Mouse (Mus musculus) forebrain, postnatal 0 days (tissue): ENCODE data around the gene Slc9b2. TPM values are rescaled to one million over a fixed set of nuclear protein-coding genes. Genes with fewer than 3 reads are reported as not detected.

Experiments used
- ATAC-seq: fragments of 200-750 bp; cut with Nextera tagmentation; 2 replicates; pipeline ENCODE4 v1.8.0; 2017; ENCODE audit warnings: mild to moderate bottlenecking, moderate library complexity
- DNase-seq: peaks from one replicate; pipeline ENCODE4 v3.0.0-alpha.2; 2015
- H3K27ac ChIP-seq: fragments of 300-500 bp; sonication (generic); 2 replicates; pipeline ENCODE4 v1.5.1; 2014; ENCODE audit warnings: low read depth, mild to moderate bottlenecking, antibody characterized with exemption, low read length, moderate library complexity, mixed read lengths
- H3K27me3 ChIP-seq: fragments of 300-500 bp; sonication (generic); 2 replicates; pipeline ENCODE4 v1.6.1; 2014; ENCODE audit warnings: mild to moderate bottlenecking, low read length, mixed read lengths; ENCODE audit not compliant: insufficient read depth
- H3K36me3 ChIP-seq: fragments of 300-500 bp; sonication (generic); 2 replicates; pipeline ENCODE4 v1.6.1; 2014; ENCODE audit warnings: mild to moderate bottlenecking, moderate library complexity; ENCODE audit not compliant: insufficient read depth
- H3K4me1 ChIP-seq: fragments of 300-500 bp; sonication (generic); 2 replicates; pipeline ENCODE4 v1.6.1; 2014; ENCODE audit warnings: antibody characterized with exemption; ENCODE audit not compliant: insufficient read depth
- H3K4me2 ChIP-seq: fragments of 300-500 bp; sonication (generic); 2 replicates; pipeline ENCODE4 v1.6.1; 2014; ENCODE audit warnings: low read depth, mild to moderate bottlenecking, moderate library complexity
- H3K4me3 ChIP-seq: fragments of 300-500 bp; sonication (generic); 2 replicates; pipeline ENCODE4 v1.5.1; 2014; ENCODE audit warnings: low read depth, low read length, mixed read lengths
- H3K9ac ChIP-seq: fragments of 300-500 bp; sonication (generic); 2 replicates; pipeline ENCODE4 v1.6.1; 2014; ENCODE audit warnings: mild to moderate bottlenecking
- H3K9me3 ChIP-seq: fragments of 300-500 bp; sonication (generic); 2 replicates; pipeline ENCODE4 v1.6.1; 2016; ENCODE audit warnings: low read length
- CTCF ChIP-seq: sonication (generic); IDR thresholded peaks from 2 replicates; pipeline ENCODE4 v1.5.1; 2016; ENCODE audit warnings: antibody characterized with exemption, control low read depth, low read depth
- WGBS: fragments of 180-500 bp; shearing (Covaris S2); extraction: QIAGEN DNeasy Blood & Tissue Kit; methylation state at CpG from one replicate; pipeline ENCODE4 v1.1.7; 2014; 5-methylcytosine and 5-hydroxymethylcytosine counted together
- polyA plus RNA-seq: library from polyadenylated mRNA; unstranded; fragments of >200 nt; fragmentation: Nextera tagmentation; extraction: Ambion mirVana; gene quantifications from 2 replicates; pipeline ENCODE4 v1.2.1, GENCODE M21; 2015
- total RNA-seq: library from RNA; depleted of rRNA; stranded (reverse); fragments of >200 nt; gene quantifications from 2 replicates; pipeline ENCODE4 v1.2.3, GENCODE M21; 2014

The Slc9b2 gene
- total and polyA plus RNA-seq, 2 experiments from 2014 or later = 2.3 to 2.6 TPM

- ATAC-seq = no peak
- Histone ChIP-seq H3K4me3 (no peak overlapping the region), H3K27ac (no peak overlapping the region), H3K9me3 (no peaks in the 10 kb centered on the region), H3K36me3 (no peaks in the 10 kb centered on the region), H3K4me2 (no peak overlapping the region), H3K27me3 (no peaks in the 10 kb centered on the region), H3K9ac (peak overlapping the region; percentile 36; the same call in 1 of the 2 replicates), H3K4me1 (no peaks in the 10 kb centered on the region)
- DNase-seq = no peak
- 79% methylated on average over 4 of the region's 4 CpGs for WGBS
- TF ChIP-seq CTCF = no peak
Observed at GRCm38 (mm10) chr3:135280160-135280559, 27.3 kb upstream of the Slc9b2 start.

DNA sequence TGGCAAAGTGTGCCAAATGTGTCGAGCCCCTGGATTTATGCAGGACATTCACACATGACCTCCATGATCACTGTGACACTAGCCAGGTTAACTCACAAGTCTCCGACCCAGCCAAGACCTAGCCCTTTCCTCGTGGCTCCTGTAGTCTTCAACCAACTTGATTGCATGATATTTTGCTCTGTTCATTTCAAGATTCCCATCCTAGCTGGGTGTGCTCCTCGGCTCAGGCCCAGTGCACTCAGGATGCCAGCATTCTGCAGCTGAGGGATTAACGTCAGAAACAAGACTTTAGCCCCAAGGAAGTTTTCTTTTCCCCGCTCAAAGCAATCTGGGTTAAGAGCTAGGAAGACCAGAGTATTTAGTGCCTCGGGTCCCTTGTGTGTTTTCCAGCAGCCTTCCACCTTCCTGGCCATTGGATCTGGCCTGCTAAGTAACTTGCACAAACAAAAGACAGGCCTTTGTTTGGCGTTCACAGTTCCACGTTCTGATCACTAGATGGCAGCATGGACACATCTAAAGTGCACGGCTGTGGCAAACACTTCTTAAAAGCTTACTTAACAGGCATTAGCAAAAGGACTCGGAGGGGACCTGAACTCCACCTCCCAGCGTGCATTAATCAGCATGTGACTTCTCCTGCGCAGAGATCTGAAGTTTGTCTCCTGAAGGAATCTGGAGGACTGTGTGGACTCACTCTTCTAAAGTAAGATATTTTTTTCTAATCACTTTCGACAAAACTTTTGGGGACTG, 26.7 kb upstream of the Slc9b2 start, which contains the start of gene Bdh2:
Bdh2 (plus strand) TSS at position 553 of the 747 bp plus-strand sequence.
- Histone ChIP-seq H3K9ac (peak within 1 kb of the TSS; percentile 36), H3K27me3 (no peaks in the 10 kb centered on the region), H3K27ac (no peak within 1 kb of the TSS)

DNA sequence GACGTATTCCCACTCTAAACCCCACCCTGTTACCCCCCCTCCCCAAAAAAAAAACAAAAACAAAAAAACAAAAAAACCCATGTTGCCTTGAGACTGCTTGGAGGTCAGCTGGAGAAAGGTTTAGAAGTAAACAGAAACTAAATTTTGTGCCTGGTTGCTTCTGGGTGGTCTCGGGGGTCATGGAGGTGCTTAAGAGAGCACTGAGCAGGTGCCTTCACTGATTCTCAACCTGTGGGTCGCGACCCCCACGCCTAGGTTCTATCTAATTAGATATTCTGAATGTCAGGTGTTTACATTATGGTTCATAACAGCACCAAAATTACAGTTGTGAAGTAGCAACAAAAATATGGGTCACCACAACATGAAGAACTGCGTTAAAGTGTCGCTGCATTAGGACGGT, 25.8 kb upstream of the Slc9b2 start:
- TF ChIP-seq CTCF = no peak
- no peak for ATAC-seq
- H3K4me3 ChIP-seq = no peak overlapping the region

More for the DNA sequence above, 26.7 kb upstream of the Slc9b2 start, which contains the start of gene Bdh2:
- H3K36me3 ChIP-seq = no peaks in the 10 kb centered on the region
- peak; percentile 91 for TF ChIP-seq CTCF
- no peak within 1 kb of the TSS for H3K4me3 ChIP-seq
- peak; percentile 93 for DNase-seq
- peak; percentile 92 for ATAC-seq
- H3K9me3 ChIP-seq = no peaks in the 10 kb centered on the region
- 22% methylated on average over 14 of the region's 14 CpGs for WGBS
- 0 out of 2 replicates have a peak within 1 kb of the TSS, but pooled peaks have one; percentile 1 for H3K4me2 ChIP-seq
- H3K4me1 ChIP-seq = no peaks in the 10 kb centered on the region

GRCm38 (mm10) chr3:135285256-135285655, 22.2 kb upstream of the Slc9b2 start:
- ATAC-seq (no peak), DNase-seq (no peak)
- Histone ChIP-seq H3K27ac (no peak overlapping the region), H3K9me3 (no peaks in the 10 kb centered on the region), H3K4me2 (no peak overlapping the region), H3K9ac (no peak overlapping the region), H3K36me3 (no peaks in the 10 kb centered on the region), H3K4me1 (no peaks in the 10 kb centered on the region), H3K27me3 (no peaks in the 10 kb centered on the region), H3K4me3 (no peak overlapping the region)
- 83% methylated on average over 11 of the region's 11 CpGs for WGBS
- TF ChIP-seq CTCF = no peak

More for the DNA sequence above, 25.8 kb upstream of the Slc9b2 start:
- Histone ChIP-seq H3K9me3 (no peaks in the 10 kb centered on the region), H3K4me2 (no peak overlapping the region), H3K27me3 (no peaks in the 10 kb centered on the region), H3K4me1 (no peaks in the 10 kb centered on the region), H3K36me3 (no peaks in the 10 kb centered on the region), H3K27ac (no peak overlapping the region), H3K9ac (no peak overlapping the region)
- DNase-seq = no peak
- 88% methylated on average over 8 of the region's 8 CpGs for WGBS

GRCm38 (mm10) chr3:135285807-135286206, 21.7 kb upstream of the Slc9b2 start:
- no peaks in the 10 kb centered on the region for H3K36me3 ChIP-seq
- no peak overlapping the region for H3K4me2 ChIP-seq
- H3K27me3 ChIP-seq = no peaks in the 10 kb centered on the region
- H3K9ac ChIP-seq = no peak overlapping the region
- no peak overlapping the region for H3K4me3 ChIP-seq
- no peak overlapping the region for H3K27ac ChIP-seq
- H3K4me1 ChIP-seq = no peaks in the 10 kb centered on the region
- DNase-seq (no peak), ATAC-seq (no peak)
- H3K9me3 ChIP-seq = no peaks in the 10 kb centered on the region
- TF ChIP-seq CTCF = no peak
- 67% methylated on average over 3 of the region's 3 CpGs for WGBS

DNA sequence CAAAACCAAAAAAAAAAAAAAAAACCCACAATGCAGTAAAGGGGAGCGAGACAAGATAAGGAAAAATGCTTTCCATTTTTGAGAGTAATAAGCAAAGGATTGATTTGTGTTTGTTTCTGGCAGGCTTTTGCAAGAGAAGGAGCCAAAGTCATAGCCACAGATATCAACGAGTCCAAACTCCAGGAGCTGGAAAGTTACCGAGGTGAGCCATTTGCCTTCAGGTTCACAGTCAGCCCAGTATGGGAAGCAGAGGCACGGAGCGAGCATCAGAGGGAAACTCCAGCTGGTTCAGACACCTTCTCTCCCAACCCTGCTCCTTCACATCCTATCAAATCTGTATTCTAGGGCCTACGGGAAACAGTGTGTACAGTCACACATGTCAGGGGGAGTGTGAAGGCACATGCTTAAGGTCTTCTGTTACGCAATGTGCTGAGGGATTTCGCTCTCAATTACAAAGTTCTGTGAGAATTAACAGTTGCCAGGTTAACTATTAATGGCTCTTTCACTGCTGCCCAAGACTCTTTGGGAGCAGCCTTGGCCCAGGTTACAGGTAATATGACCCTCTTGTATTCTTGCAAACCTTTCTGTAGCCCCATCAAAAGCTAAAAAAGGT, 19.3 kb upstream of the Slc9b2 start:
- 82% methylated on average over 8 of the region's 8 CpGs for WGBS
- no peak overlapping the region for H3K4me2 ChIP-seq
- no peak for TF ChIP-seq CTCF
- no peak for ATAC-seq
- H3K9ac ChIP-seq = no peak overlapping the region
- H3K4me3 ChIP-seq = no peak overlapping the region
- H3K27ac ChIP-seq = no peak overlapping the region
- no peaks in the 10 kb centered on the region for H3K9me3 ChIP-seq
- H3K27me3 ChIP-seq = no peaks in the 10 kb centered on the region
- DNase-seq = no peak
- H3K4me1 ChIP-seq = no peaks in the 10 kb centered on the region
- H3K36me3 ChIP-seq = no peaks in the 10 kb centered on the region

- DNase-seq (no peak), ATAC-seq (no peak)
- H3K9me3 ChIP-seq = no peaks in the 10 kb centered on the region
- no peak overlapping the region for H3K4me2 ChIP-seq
- no peaks in the 10 kb centered on the region for H3K27me3 ChIP-seq
- H3K27ac ChIP-seq = no peak overlapping the region
- no peak overlapping the region for H3K4me3 ChIP-seq
- H3K4me1 ChIP-seq = no peaks in the 10 kb centered on the region
- no peaks in the 10 kb centered on the region for H3K36me3 ChIP-seq
- WGBS = 98% methylated on average over 1 of the region's 1 CpGs
- no peak overlapping the region for H3K9ac ChIP-seq
- TF ChIP-seq CTCF = no peak
Observed at GRCm38 (mm10) chr3:135289148-135289547, 18.4 kb upstream of the Slc9b2 start.
